Comparison of ENCODE assay signal across 21 mouse cellular contexts in the genomic region with DNA sequence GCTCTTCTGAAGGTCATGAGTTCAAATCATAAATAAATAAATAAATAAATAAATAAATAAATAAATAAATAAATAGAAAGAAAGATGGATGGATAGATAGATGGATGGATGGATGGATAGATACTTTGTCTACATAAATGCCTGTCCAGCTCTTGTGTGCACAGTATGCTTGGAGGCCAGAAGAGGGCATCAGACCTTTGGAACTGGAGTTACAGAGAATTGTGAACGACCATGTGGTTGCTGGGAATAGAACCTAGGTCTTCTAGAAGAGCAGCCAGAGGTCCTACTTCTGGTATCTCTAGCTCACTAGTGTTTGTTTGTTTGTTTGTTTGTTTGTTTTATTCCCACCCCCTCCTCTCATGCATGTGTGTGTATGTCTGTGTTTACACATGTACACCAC. TPM values are rescaled to one million over a fixed set of nuclear protein-coding genes. Genes with fewer than 3 reads are reported as not detected.
DNase-seq lines count a peak whose midpoint lies in the region; ATAC-seq and TF ChIP-seq lines count a peak whose summit lies in the region.
"Had no signal": no experiment of that assay in that cellular context is flagged by ENCODE, and none has a peak within 500 bp of the region (broad histone marks: within the 10 kb centered on the region; RNA-seq: fewer than 3 reads in every experiment).

No protein-coding gene starts in this region.

- TF ChIP-seq EP300 in liver, embryonic 14.5 days (IDR thresholded peaks at IDR 0.05; ENCODE audit: low read depth) = no peak
- TF ChIP-seq EP300 in MEL (IDR thresholded peaks at IDR 0.05; ENCODE audit: low read depth in 1 of 2, low read length in 2 of 2) = no peak

- WGBS in liver, embryonic 14.5 days (ENCODE audit: insufficient replicate concordance) = 21% methylated on average over 1 of the region's 1 CpGs
- 48% methylated on average over 1 of the region's 1 CpGs for WGBS in liver, embryonic 12.5 days (ENCODE audit: insufficient replicate concordance)

- no peak overlapping the region for H3K4me2 ChIP-seq in liver, embryonic 14.5 days (ENCODE audit: low read depth)
- no peak overlapping the region for H3K4me2 ChIP-seq in liver, embryonic 12.5 days
- H3K4me2 ChIP-seq: heart, embryonic 13.5 days; hindbrain, embryonic 15.5 days; limb, embryonic 12.5 days; midbrain, embryonic 13.5 days; neural tube, embryonic 15.5 days had no signal

- no peak overlapping the region for H3K9ac ChIP-seq in liver, embryonic 14.5 days (replicated peaks)
- H3K9ac ChIP-seq in liver, embryonic 12.5 days = no peak overlapping the region
- no peak overlapping the region for H3K9ac ChIP-seq in MEL (ENCODE audit: control insufficient read depth, low read depth, low read length, poor library complexity, severe bottlenecking)
- H3K9ac ChIP-seq: heart, embryonic 13.5 days; hindbrain, embryonic 15.5 days; limb, embryonic 12.5 days; midbrain, embryonic 13.5 days; neural tube, embryonic 15.5 days had no signal

- no peak for DNase-seq in liver, embryonic 14.5 days (ENCODE audit: low read depth in 3 of 3, low spot score in 3 of 3)
- peak; percentile 13 for DNase-seq in thymus, postnatal 4 days
- DNase-seq in thymus, postnatal 10 days (ENCODE audit: low spot score in 2 of 2) = no peak
- peak; percentile 63 for DNase-seq in MEL (ENCODE audit: low read depth, low spot score)
- DNase-seq in layer of hippocampus, adult 9-11 months = no peak
- DNase-seq: adrenal gland, adult 2 months; adrenal gland, postnatal 36 days; cerebellum, adult 18-20 months; cerebellum, postnatal 14 days; gastrocnemius, postnatal 10 days; kidney, postnatal 14 days; lung, adult 2 months had no signal

- no peaks in the 10 kb centered on the region for H3K36me3 ChIP-seq in liver, embryonic 14.5 days (replicated peaks; ENCODE audit: control insufficient read depth, insufficient read depth, low read depth)
- H3K36me3 ChIP-seq in liver, embryonic 12.5 days = peaks cover 5% of the 10 kb centered on the region
- H3K36me3 ChIP-seq in MEL (ENCODE audit: control insufficient read depth in 1 of 2, insufficient read depth in 2 of 2, low read length in 2 of 2) = peaks cover 0 to 37% of the 10 kb centered on the region in 2 experiments; a peak in 2 of 4 replicates

- peaks cover 6 to 13% of the 10 kb centered on the region in 2 experiments for H3K4me1 ChIP-seq in liver, embryonic 14.5 days (replicated peaks; ENCODE audit: control insufficient read depth in 2 of 2, insufficient read depth in 2 of 2, low read length in 1 of 2)
- peaks cover 38% of the 10 kb centered on the region for H3K4me1 ChIP-seq in liver, embryonic 12.5 days
- peaks cover 27 to 41% of the 10 kb centered on the region in 2 experiments for H3K4me1 ChIP-seq in MEL (ENCODE audit: control insufficient read depth in 1 of 2, insufficient read depth in 2 of 2, low read length in 2 of 2)

- no peak for ATAC-seq in liver, embryonic 14.5 days (ENCODE audit: insufficient read depth)
- no peak for ATAC-seq in liver, embryonic 12.5 days
- ATAC-seq: midbrain, embryonic 13.5 days had no signal

- H3K9me3 ChIP-seq in liver, embryonic 14.5 days (ENCODE audit: control insufficient read depth, low read length) = no peaks in the 10 kb centered on the region
- H3K9me3 ChIP-seq in liver, embryonic 12.5 days (replicated peaks) = no peaks in the 10 kb centered on the region
- no peaks in the 10 kb centered on the region for H3K9me3 ChIP-seq in MEL (replicated peaks; ENCODE audit: insufficient read depth, low read length)
- H3K9me3 ChIP-seq: heart, embryonic 13.5 days; hindbrain, embryonic 15.5 days; limb, embryonic 12.5 days; megakaryocyte, embryonic 14.5 days; midbrain, embryonic 13.5 days; neural tube, embryonic 15.5 days had no signal

- H3K79me2 ChIP-seq in MEL (ENCODE audit: control insufficient read depth, insufficient read depth, low read length, poor library complexity) = no peaks in the 10 kb centered on the region; the same call in 1 of the 2 replicates

- TF ChIP-seq CTCF in liver, embryonic 14.5 days (IDR thresholded peaks at IDR 0.05; ENCODE audit: low read depth) = peak; percentile 17; the same call in 1 of the 2 replicates
- peak; percentile 35 to 54 (median 43) for TF ChIP-seq CTCF in MEL (IDR thresholded peaks at IDR 0.05 in 2 of 3, conservative IDR thresholded peaks at IDR 0.05 in 1 of 3; ENCODE audit: control insufficient read depth in 1 of 3, insufficient read depth in 1 of 3, low read depth in 2 of 3, low read length in 3 of 3, poor library complexity in 1 of 3, severe bottlenecking in 1 of 3)

- TF ChIP-seq RAD21 in MEL (IDR thresholded peaks at IDR 0.05; ENCODE audit: low read depth, low read length) = peak; percentile 7

- H3K27me3 ChIP-seq in liver, embryonic 14.5 days (ENCODE audit: control insufficient read depth, insufficient read depth, low read length) = no peaks in the 10 kb centered on the region
- peaks cover 10% of the 10 kb centered on the region; the same call in 1 of the 2 replicates for H3K27me3 ChIP-seq in liver, embryonic 12.5 days (replicated peaks)
- no peaks in the 10 kb centered on the region for H3K27me3 ChIP-seq in MEL (ENCODE audit: control insufficient read depth in 1 of 2, insufficient read depth in 2 of 2, low read length in 2 of 2)
- H3K27me3 ChIP-seq: heart, embryonic 13.5 days; hindbrain, embryonic 15.5 days; limb, embryonic 12.5 days; midbrain, embryonic 13.5 days; neural tube, embryonic 15.5 days had no signal

- H3K4me3 ChIP-seq in liver, embryonic 14.5 days (ENCODE audit: insufficient read depth in 1 of 2, low read depth in 2 of 2, low read length in 2 of 2) = no peak overlapping the region
- no peak overlapping the region for H3K4me3 ChIP-seq in liver, embryonic 12.5 days
- H3K4me3 ChIP-seq in MEL (ENCODE audit: control insufficient read depth in 1 of 2, insufficient read depth in 1 of 2, low read depth in 2 of 2, low read length in 2 of 2) = no peak overlapping the region
- H3K4me3 ChIP-seq: erythroblast, embryonic 14.5 days; heart, embryonic 13.5 days; hindbrain, embryonic 15.5 days; limb, embryonic 12.5 days; megakaryocyte, embryonic 14.5 days; midbrain, embryonic 13.5 days; neural tube, embryonic 15.5 days had no signal

- no peak for TF ChIP-seq POLR2A in MEL (IDR thresholded peaks at IDR 0.05; ENCODE audit: control insufficient read depth in 1 of 2, insufficient read depth in 1 of 2, low read depth in 1 of 2, low read length in 2 of 2, poor library complexity in 1 of 2)

- H3K27ac ChIP-seq in liver, embryonic 14.5 days = no peak overlapping the region
- H3K27ac ChIP-seq in liver, embryonic 12.5 days = no peak overlapping the region
- H3K27ac ChIP-seq in MEL (ENCODE audit: control insufficient read depth, low read depth, low read length) = no peak overlapping the region
- H3K27ac ChIP-seq: heart, embryonic 13.5 days; hindbrain, embryonic 15.5 days; limb, embryonic 12.5 days; midbrain, embryonic 13.5 days; neural tube, embryonic 15.5 days had no signal

TF ChIP-seq in MEL, 35 proteins besides CTCF, POLR2A, EP300 and RAD21 (continues in another document):
- TF ChIP-seq MYB (IDR thresholded peaks at IDR 0.05; ENCODE audit: low read depth, low read length) = no peak
- TF ChIP-seq MAZ (IDR thresholded peaks at IDR 0.05; ENCODE audit: low read depth, low read length) = no peak
- TF ChIP-seq TAL1 (IDR thresholded peaks at IDR 0.05; ENCODE audit: low read length) = no peak
- no peak for TF ChIP-seq MAX (IDR thresholded peaks at IDR 0.05; ENCODE audit: low read length)
- no peak for TF ChIP-seq TBP (IDR thresholded peaks at IDR 0.05; ENCODE audit: low read depth, low read length)
- no peak for TF ChIP-seq POLR2AphosphoS2 (IDR thresholded peaks at IDR 0.05; ENCODE audit: low read length)
- no peak for TF ChIP-seq POLR2AphosphoS5 (IDR thresholded peaks at IDR 0.05; ENCODE audit: borderline replicate concordance, low read depth, low read length)

RNA-seq across cellular contexts. Expression of gene Gba, which starts 9.4 kb away (rescaled TPM):
- 16.5 and 19.9 TPM in 2 replicates for polyA plus RNA-seq in liver, embryonic 14.5 days (2012; rRNA removed)
- polyA plus RNA-seq in liver, embryonic 14.5 days (2014; fragmentation: Nextera tagmentation; extraction: Ambion mirVana) = 20.7 and 21.2 TPM in 2 replicates
- 26.6 and 26.7 TPM in 2 replicates for polyA plus RNA-seq in liver, embryonic 12.5 days (2016; fragmentation: Nextera tagmentation; extraction: Ambion mirVana)
- total RNA-seq in MEL (2012; rRNA removed) = 42.8 and 49.1 TPM in 2 replicates
- 10 to 100 TPM in 1 of 2 experiments, not detected in 1; 55.0 TPM for polyA plus RNA-seq in MEL (2012; ENCODE audit: insufficient read depth in 1 of 2, insufficient read length in 2 of 2, low read depth in 1 of 2, low replicate concordance in 2 of 2, missing spikeins in 1 of 2)

RNA-seq across cellular contexts. Expression of gene Fam189b, which starts 10.4 kb away (rescaled TPM):
- 3.6 and 3.9 TPM in 2 replicates for polyA plus RNA-seq in liver, embryonic 14.5 days (2012; rRNA removed)
- polyA plus RNA-seq in liver, embryonic 14.5 days (2014; fragmentation: Nextera tagmentation; extraction: Ambion mirVana) = 1.7 and 2.6 TPM in 2 replicates
- polyA plus RNA-seq in liver, embryonic 12.5 days (2016; fragmentation: Nextera tagmentation; extraction: Ambion mirVana) = 5.3 and 6.6 TPM in 2 replicates
- total RNA-seq in MEL (2012; rRNA removed) = 6.2 and 7.0 TPM in 2 replicates
- 10 to 100 TPM in 1 of 2 experiments, not detected in 1; 35.3 TPM for polyA plus RNA-seq in MEL (2012; ENCODE audit: insufficient read depth in 1 of 2, insufficient read length in 2 of 2, low read depth in 1 of 2, low replicate concordance in 2 of 2, missing spikeins in 1 of 2)

RNA-seq across cellular contexts. Expression of gene Scamp3, which starts 16.1 kb away (rescaled TPM):
- 35.3 and 46.3 TPM in 2 replicates for polyA plus RNA-seq in liver, embryonic 14.5 days (2012; rRNA removed)
- 41.0 and 44.2 TPM in 2 replicates for polyA plus RNA-seq in liver, embryonic 14.5 days (2014; fragmentation: Nextera tagmentation; extraction: Ambion mirVana)
- 79.8 and 86.3 TPM in 2 replicates for polyA plus RNA-seq in liver, embryonic 12.5 days (2016; fragmentation: Nextera tagmentation; extraction: Ambion mirVana)
- 78.1 and 101 TPM in 2 replicates for total RNA-seq in MEL (2012; rRNA removed)
- 100 to 1,000 TPM in 1 of 2 experiments, not detected in 1; 287 TPM for polyA plus RNA-seq in MEL (2012; ENCODE audit: insufficient read depth in 1 of 2, insufficient read length in 2 of 2, low read depth in 1 of 2, low replicate concordance in 2 of 2, missing spikeins in 1 of 2)

RNA-seq across cellular contexts. Expression of gene Thbs3, which starts 21.6 kb away (rescaled TPM):
- 0.96 and 1.7 TPM in 2 replicates for polyA plus RNA-seq in liver, embryonic 14.5 days (2012; rRNA removed)
- polyA plus RNA-seq in liver, embryonic 14.5 days (2014; fragmentation: Nextera tagmentation; extraction: Ambion mirVana) = 0.44 and 0.79 TPM in 2 replicates
- polyA plus RNA-seq in liver, embryonic 12.5 days (2016; fragmentation: Nextera tagmentation; extraction: Ambion mirVana) = 1.7 and 3.1 TPM in 2 replicates
- total RNA-seq in MEL (2012; rRNA removed) = 1.8 and 3.4 TPM in 2 replicates
- polyA plus RNA-seq in MEL (2012; ENCODE audit: insufficient read depth in 1 of 2, insufficient read length in 2 of 2, low read depth in 1 of 2, low replicate concordance in 2 of 2, missing spikeins in 1 of 2) = 1 to 10 TPM in 1 of 2 experiments, not detected in 1; 4.9 TPM
- total RNA-seq: hematopoietic stem cell, adult 5-6 weeks had no signal

RNA-seq across cellular contexts. Expression of gene Clk2, which starts 28.8 kb away (rescaled TPM):
- polyA plus RNA-seq in liver, embryonic 14.5 days (2012; rRNA removed) = 26.1 and 28.8 TPM in 2 replicates
- 6.7 and 7.2 TPM in 2 replicates for polyA plus RNA-seq in liver, embryonic 14.5 days (2014; fragmentation: Nextera tagmentation; extraction: Ambion mirVana)
- polyA plus RNA-seq in liver, embryonic 12.5 days (2016; fragmentation: Nextera tagmentation; extraction: Ambion mirVana) = 21.1 and 21.2 TPM in 2 replicates
- 27.5 and 28.2 TPM in 2 replicates for total RNA-seq in MEL (2012; rRNA removed)
- polyA plus RNA-seq in MEL (2012; ENCODE audit: insufficient read depth in 1 of 2, insufficient read length in 2 of 2, low read depth in 1 of 2, low replicate concordance in 2 of 2, missing spikeins in 1 of 2) = 100 to 1,000 TPM in 1 of 2 experiments, 10 to 100 TPM in 1; 83.6 to 138 TPM

Comparison
In these comparisons a context has a peak if more than half of its experiments do, and no peak if none do; other contexts are left out.
1. DNase-seq: peak in thymus, postnatal 4 days (single experiment) and MEL (single experiment); none in liver, embryonic 14.5 days (0 of 3), thymus, postnatal 10 days (0 of 2) and layer of hippocampus, adult 9-11 months (single experiment).